Mouse (Mus musculus) layer of hippocampus, adult 8-10 months (tissue): ENCODE results near the gene Tlr3. TPM values are rescaled to one million over a fixed set of nuclear protein-coding genes. Genes with fewer than 3 reads are reported as not detected.

Source experiments
- DNase-seq, 2 experiments: peaks; one replicate each; pipeline ENCODE4 v3.0.0; 2022; ENCODE audit warnings: low spot score in 2 of 2
- total RNA-seq, 4 experiments: library from RNA; stranded (reverse); gene quantifications; 2 replicates each; pipeline ENCODE4 v1.2.4; 2022

The Tlr3 gene
- total RNA-seq, 4 experiments from 2014 or later = 9.5 to 13.0 (median 12.0) TPM

DNA sequence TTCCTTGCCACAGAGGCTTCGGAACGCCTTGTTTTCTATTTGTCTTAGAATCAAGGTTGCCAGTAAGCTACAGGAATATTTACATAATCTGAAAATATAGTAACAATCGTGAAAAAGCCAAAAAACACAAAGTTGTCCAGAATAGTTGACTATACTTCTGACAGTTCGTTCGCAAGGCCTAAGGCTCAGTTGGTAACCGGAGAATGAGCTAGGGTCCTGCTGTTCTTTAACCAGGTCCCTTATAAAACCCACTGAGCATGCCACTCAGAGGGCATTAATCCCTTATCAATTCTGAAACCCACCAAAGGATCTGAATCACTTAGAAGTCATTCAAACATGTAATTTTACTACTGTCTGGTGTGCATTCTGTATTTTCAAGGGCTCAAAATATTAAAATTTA, 55.1 kb downstream of the Tlr3 start:
- no peak for DNase-seq

Other genes with a start within 250 kb of the Tlr3 start
- gene F11, start 149.0 kb downstream of the Tlr3 start, total RNA-seq = not detected
- gene Klkb1, start 116.2 kb downstream of the Tlr3 start, total RNA-seq = under 1 TPM in 2 of 4 experiments, not detected in 2; 0.11 to 0.13 TPM
- under 1 TPM in 1 of 4 experiments, not detected in 3; 0.28 TPM for gene Gm45753, start 102.6 kb downstream of the Tlr3 start, total RNA-seq
- gene Cyp4v3, start 77.9 kb downstream of the Tlr3 start, total RNA-seq = 10 to 100 TPM in 2 of 4 experiments, 1 to 10 TPM in 2; 6.2 to 14.2 (median 8.7) TPM
- gene Fam149a, start 28.8 kb downstream of the Tlr3 start, total RNA-seq = 10 to 100 TPM; 11.4 to 16.4 (median 14.7) TPM
- gene Sorbs2, start 96.7 kb upstream of the Tlr3 start, total RNA-seq = 100 to 1,000 TPM; 154 to 183 (median 170) TPM